Mouse (Mus musculus): Measurements from ENCODE around the gene Sel1l. TPM values are rescaled to one million over a fixed set of nuclear protein-coding genes. Genes with fewer than 3 reads are reported as not detected.
A peak's percentile ranks its signal among the peaks of the same experiment; 100 is the strongest.

Sel1l gene
- total and polyA plus RNA-seq, 3 experiments = 19.5 to 64.9 (median 64.5) TPM

- Histone ChIP-seq H3K36me3 (ENCODE audit: control insufficient read depth, insufficient read depth, low read length) (no peaks in the 10 kb centered on the region), H3K9ac (ENCODE audit: low read depth, low read length) (no peak overlapping the region), H3K4me1 (ENCODE audit: control insufficient read depth, insufficient read depth, low read length) (peaks cover 9% of the 10 kb centered on the region), H3K27ac (no peak overlapping the region), H3K4me3 (no peak overlapping the region), H3K27me3 (ENCODE audit: control insufficient read depth, insufficient read depth, low read length) (no peaks in the 10 kb centered on the region), H3K79me2 (replicated peaks; ENCODE audit: control insufficient read depth, insufficient read depth, low read length) (no peaks in the 10 kb centered on the region)
- intact Hi-C loops (cut with DNase I) = no loop called here
- DNase-seq = no peak
- 69% methylated on average over 2 of the region's 2 CpGs for WGBS
- TF ChIP-seq EP300 (IDR thresholded peaks at IDR 0.05; ENCODE audit: insufficient read depth, low read depth, low read length) (no peak), CTCF (IDR thresholded peaks at IDR 0.05) (no peak), POLR2A (IDR thresholded peaks at IDR 0.05; ENCODE audit: insufficient read depth, low read depth, low read length) (no peak)
Measured at GRCm38 (mm10) chr12:91764471-91764870, 84.5 kb downstream of the Sel1l start.

- no peaks in the 10 kb centered on the region for H3K27me3 ChIP-seq (ENCODE audit: control insufficient read depth, insufficient read depth, low read length)
- intact Hi-C loops (cut with DNase I) = no loop called here
- H3K4me3 ChIP-seq = no peak overlapping the region
- DNase-seq = no peak
- no peaks in the 10 kb centered on the region for H3K79me2 ChIP-seq (replicated peaks; ENCODE audit: control insufficient read depth, insufficient read depth, low read length)
- H3K27ac ChIP-seq = no peak overlapping the region
- H3K9ac ChIP-seq (ENCODE audit: low read depth, low read length) = no peak overlapping the region
- TF ChIP-seq POLR2A (IDR thresholded peaks at IDR 0.05; ENCODE audit: insufficient read depth, low read depth, low read length) (no peak), CTCF (IDR thresholded peaks at IDR 0.05) (no peak), EP300 (IDR thresholded peaks at IDR 0.05; ENCODE audit: insufficient read depth, low read depth, low read length) (no peak)
- no peaks in the 10 kb centered on the region for H3K36me3 ChIP-seq (ENCODE audit: control insufficient read depth, insufficient read depth, low read length)
- WGBS = 66% methylated on average over 3 of the region's 3 CpGs
- H3K4me1 ChIP-seq (ENCODE audit: control insufficient read depth, insufficient read depth, low read length) = peaks cover 1% of the 10 kb centered on the region; the same call in 1 of the 2 replicates
Measured at GRCm38 (mm10) chr12:91759836-91760235, 89.1 kb downstream of the Sel1l start.

- no peak for DNase-seq
- no peaks in the 10 kb centered on the region for H3K4me1 ChIP-seq (ENCODE audit: control insufficient read depth, insufficient read depth, low read length)
- no peak overlapping the region for H3K27ac ChIP-seq
- H3K79me2 ChIP-seq (replicated peaks; ENCODE audit: control insufficient read depth, insufficient read depth, low read length) = no peaks in the 10 kb centered on the region
- no peaks in the 10 kb centered on the region for H3K27me3 ChIP-seq (ENCODE audit: control insufficient read depth, insufficient read depth, low read length)
- TF ChIP-seq EP300 (IDR thresholded peaks at IDR 0.05; ENCODE audit: insufficient read depth, low read depth, low read length) (no peak), CTCF (IDR thresholded peaks at IDR 0.05) (no peak), POLR2A (IDR thresholded peaks at IDR 0.05; ENCODE audit: insufficient read depth, low read depth, low read length) (no peak)
- intact Hi-C loops (cut with DNase I) = no loop called here
- no peaks in the 10 kb centered on the region for H3K36me3 ChIP-seq (ENCODE audit: control insufficient read depth, insufficient read depth, low read length)
- no peak overlapping the region for H3K4me3 ChIP-seq
- 73% methylated on average over 13 of the region's 13 CpGs for WGBS
- H3K9ac ChIP-seq (ENCODE audit: low read depth, low read length) = no peak overlapping the region
Measured at GRCm38 (mm10) chr12:91757854-91758562, 90.9 kb downstream of the Sel1l start.

- TF ChIP-seq CTCF (IDR thresholded peaks at IDR 0.05) = no peak
- no peak for TF ChIP-seq EP300 (IDR thresholded peaks at IDR 0.05; ENCODE audit: insufficient read depth, low read depth, low read length)
- no peak for TF ChIP-seq POLR2A (IDR thresholded peaks at IDR 0.05; ENCODE audit: insufficient read depth, low read depth, low read length)
- Histone ChIP-seq H3K4me3 (no peak overlapping the region), H3K27me3 (ENCODE audit: control insufficient read depth, insufficient read depth, low read length) (no peaks in the 10 kb centered on the region), H3K79me2 (replicated peaks; ENCODE audit: control insufficient read depth, insufficient read depth, low read length) (no peaks in the 10 kb centered on the region), H3K36me3 (ENCODE audit: control insufficient read depth, insufficient read depth, low read length) (no peaks in the 10 kb centered on the region), H3K4me1 (ENCODE audit: control insufficient read depth, insufficient read depth, low read length) (no peaks in the 10 kb centered on the region), H3K27ac (no peak overlapping the region), H3K9ac (ENCODE audit: low read depth, low read length) (no peak overlapping the region)
- DNase-seq = peak in 1 of 2 experiments; percentile 39
- WGBS = 21% methylated on average over 5 of the region's 5 CpGs
- intact Hi-C loops (cut with DNase I) = no loop called here
Measured at GRCm38 (mm10) chr12:91756562-91757166, 92.3 kb downstream of the Sel1l start.

Small RNAs within 50 kb of the gene (microRNA-seq; reads per million reads assigned to microRNA genes)
- gene Gm22015 = 0 reads per million in 2 experiments

Other genes with a start within 250 kb of the Sel1l start
- 1 to 10 TPM; 3.6 to 4.1 TPM for gene Ston2, start 60.8 kb downstream of the Sel1l start, total RNA-seq (2021)
- 4.7 and 6.7 TPM in 2 replicates for gene Ston2, start 60.8 kb downstream of the Sel1l start, polyA plus RNA-seq (2012; rRNA removed)

All from heart, adult 2 months (tissue).